Mouse (Mus musculus) layer of hippocampus, adult 6 months (tissue): ENCODE results near the gene Gpr27. TPM values are rescaled to one million over a fixed set of nuclear protein-coding genes. Genes with fewer than 3 reads are reported as not detected.

Source experiments
- long read RNA-seq, 2 experiments: library from polyadenylated mRNA; unstranded; transcript quantifications; one replicate each; pipeline ENCODE4 v2.0.0; 2019 to 2020
- polyA plus RNA-seq: library from polyadenylated mRNA; unstranded; fragments of <200 nt; fragmentation: Nextera tagmentation; gene quantifications from 2 replicates; pipeline ENCODE4 v1.2.3, GENCODE M21; 2021

The Gpr27 gene
- 14.2 and 18.0 TPM in 2 replicates for polyA plus RNA-seq
- long read RNA-seq, experiment 1, transcript Gpr27-201 (1 exons, 2,388 nt): major isoform, 60 of 60 reads
- long read RNA-seq, experiment 1, partial matches to known transcripts: 0 of 60 reads
- long read RNA-seq, experiment 1, other reads (novel, unspliced or antisense): 0 of 60 reads
- long read RNA-seq, experiment 2, transcript Gpr27-201 (1 exons, 2,388 nt): major isoform, 133 of 133 reads
- long read RNA-seq, experiment 2, partial matches to known transcripts: 0 of 133 reads
- long read RNA-seq, experiment 2, other reads (novel, unspliced or antisense): 0 of 133 reads

DNA sequence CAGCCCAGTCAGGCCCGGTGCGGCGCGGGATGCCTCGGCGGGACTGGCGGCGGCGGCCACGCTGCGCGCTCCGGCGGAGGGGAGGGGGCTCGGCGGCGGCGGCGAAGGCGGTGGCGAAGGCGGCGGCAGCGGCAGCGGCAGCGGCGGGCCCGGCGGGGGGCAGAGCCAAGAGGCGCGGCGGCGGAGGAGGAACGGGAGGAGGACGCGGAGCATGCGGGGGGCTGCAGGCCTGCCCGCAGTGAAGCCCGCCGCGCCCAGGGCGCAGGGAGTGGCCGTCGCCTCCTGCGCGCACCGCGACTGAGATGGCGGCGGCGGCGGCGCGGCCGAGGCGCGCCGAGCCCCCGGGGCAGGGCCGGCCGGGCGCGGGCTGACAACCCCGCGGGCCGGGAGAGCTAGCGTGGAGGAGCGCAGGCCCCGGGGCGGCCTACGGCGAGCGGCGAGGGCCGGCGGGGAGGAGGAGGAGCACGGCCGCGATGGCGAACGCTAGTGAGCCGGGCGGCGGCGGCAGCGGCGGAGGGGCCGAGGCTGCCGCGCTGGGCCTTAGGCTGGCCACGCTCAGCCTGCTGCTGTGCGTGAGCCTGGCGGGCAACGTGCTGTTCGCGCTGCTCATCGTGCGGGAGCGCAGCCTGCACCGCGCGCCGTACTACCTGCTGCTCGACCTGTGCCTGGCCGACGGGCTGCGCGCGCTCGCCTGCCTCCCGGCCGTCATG is at the start of gene Gpr27:
Gene Gpr27 (plus strand): TSS at position 474 of the 710 bp plus-strand sequence.

DNA sequence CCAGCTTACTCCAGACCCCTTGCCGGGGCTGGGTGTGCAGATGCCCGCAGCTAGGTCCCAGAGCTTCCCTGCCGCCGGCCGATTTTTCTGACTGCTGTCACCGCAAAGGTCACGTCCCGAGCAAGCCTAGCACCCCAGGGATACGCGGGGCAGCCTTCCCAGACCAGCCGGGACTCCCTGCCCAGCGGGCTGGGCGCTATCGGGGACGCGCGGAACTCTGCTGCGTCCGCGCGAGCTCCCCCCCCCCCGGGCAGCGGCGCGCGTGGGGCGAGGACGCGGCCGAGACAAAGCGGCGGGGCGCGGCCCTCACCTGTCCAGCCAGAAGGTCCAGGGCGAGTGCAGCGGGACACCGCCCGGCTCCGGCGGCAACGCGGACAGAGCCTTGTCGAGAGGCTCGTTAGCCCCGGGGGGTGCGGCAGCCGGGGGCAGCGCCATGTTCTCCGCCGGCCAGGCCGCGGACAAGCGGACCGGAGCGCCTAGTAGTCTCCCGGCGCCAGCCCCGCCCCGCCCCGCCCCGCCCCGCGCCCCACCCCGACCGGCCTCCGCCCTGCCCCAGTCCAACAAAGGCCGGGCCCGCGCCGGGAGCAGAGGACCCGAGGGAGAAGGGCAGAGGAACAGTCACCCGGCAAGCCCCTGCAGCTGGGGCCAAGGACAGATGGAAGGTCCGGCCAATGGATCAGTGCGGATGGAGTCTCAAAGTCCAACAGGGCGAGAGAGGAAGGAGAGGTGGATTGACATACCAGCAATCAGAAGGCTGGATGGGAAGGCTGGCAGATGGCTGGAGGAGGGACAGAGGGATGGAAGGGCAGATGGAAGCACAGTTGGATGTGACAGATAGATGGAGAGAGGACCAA is 25.9 kb upstream of the Gpr27 start, which contains the start of the genes Eif4e3 and Gm20696:
Gene Eif4e3 (minus strand): TSS at position 454 of the 854 bp plus-strand sequence.
Gene Gm20696 (minus strand): TSS at position 480 of the 854 bp plus-strand sequence.

DNA sequence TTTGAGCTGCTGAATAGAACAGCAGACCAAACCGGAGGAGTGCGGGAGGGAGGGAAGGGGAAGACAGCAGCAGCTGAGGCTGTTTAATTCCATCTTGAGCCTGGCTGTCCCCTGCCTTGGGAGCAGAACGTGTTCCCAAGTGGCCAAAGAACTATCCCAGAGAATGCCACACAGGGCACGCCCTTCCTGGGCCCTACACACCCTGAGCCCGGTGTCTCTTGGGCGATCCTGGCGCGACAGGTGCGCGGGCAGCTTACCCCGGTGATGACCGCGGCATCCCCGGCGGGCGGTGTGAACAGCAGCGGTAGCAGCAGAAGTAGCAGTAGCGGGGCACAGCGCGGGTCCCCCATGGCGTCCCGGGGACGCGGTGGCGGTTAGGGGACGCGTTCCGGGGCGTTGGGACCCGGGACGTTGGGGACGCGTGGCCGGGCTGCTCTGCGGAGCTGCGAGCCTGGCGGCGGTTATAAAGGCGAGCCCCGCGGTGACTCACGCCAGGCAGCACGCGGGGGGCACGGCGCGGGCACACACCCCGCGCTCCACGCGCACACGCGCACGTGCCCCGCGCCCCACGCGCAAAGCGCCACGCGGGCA is 33.6 kb downstream of the Gpr27 start, which contains the start of gene Prok2:
Gene Prok2 (minus strand): TSS at position 422 of the 591 bp plus-strand sequence.

Other genes starting within 250 kb of the Gpr27 start
- gene Foxp1, start 170.0 kb upstream of the Gpr27 start, polyA plus RNA-seq: 22.9 and 26.4 TPM in 2 replicates
- 7.1 and 8.2 TPM in 2 replicates for gene Eif4e3, start 25.9 kb upstream of the Gpr27 start, polyA plus RNA-seq
- 0.26 and 0.31 TPM in 2 replicates for gene Gm20696, start 25.9 kb upstream of the Gpr27 start, polyA plus RNA-seq
- gene Prok2, start 33.7 kb downstream of the Gpr27 start, polyA plus RNA-seq: 0.41 and 0.62 TPM in 2 replicates